Mouse (Mus musculus) heart, embryonic 11.5 days (tissue): Measurements from ENCODE around the gene Sorcs2. TPM values are rescaled to one million over a fixed set of nuclear protein-coding genes. Genes with fewer than 3 reads are reported as not detected.

ENCODE experiments used
- ATAC-seq: fragments of 200-750 bp; cut with Nextera tagmentation; replicated peaks from 2 replicates; pipeline ENCODE4 v1.8.0; 2017; ENCODE audit warnings: moderate library complexity; ENCODE audit not compliant: insufficient number of reproducible peaks, low FRiP score, low TSS enrichment
- H3K27ac ChIP-seq: fragments of 300-500 bp; sonication (generic); 2 replicates; pipeline ENCODE4 v1.5.1; 2014; ENCODE audit warnings: mild to moderate bottlenecking, low read depth, low read length
- H3K27me3 ChIP-seq: fragments of 300-500 bp; sonication (generic); 2 replicates; pipeline ENCODE4 v1.6.1; 2014; ENCODE audit warnings: mild to moderate bottlenecking, low read length, mixed read lengths; ENCODE audit not compliant: control insufficient read depth, insufficient read depth
- H3K36me3 ChIP-seq: fragments of 300-500 bp; sonication (generic); 2 replicates; pipeline ENCODE4 v1.6.1; 2014; ENCODE audit warnings: mild to moderate bottlenecking, low read length, moderate library complexity, mixed read lengths; ENCODE audit not compliant: control insufficient read depth, insufficient read depth
- H3K4me1 ChIP-seq: fragments of 300-500 bp; sonication (generic); 2 replicates; pipeline ENCODE4 v1.6.1; 2014; ENCODE audit warnings: low read length; ENCODE audit not compliant: control insufficient read depth, insufficient read depth
- H3K4me2 ChIP-seq: fragments of 300-500 bp; sonication (generic); 2 replicates; pipeline ENCODE4 v1.6.1; 2014; ENCODE audit warnings: mild to moderate bottlenecking, moderate library complexity
- H3K4me3 ChIP-seq: fragments of 300-500 bp; sonication (generic); 2 replicates; pipeline ENCODE4 v1.5.1; 2014; ENCODE audit warnings: low read depth, low read length
- H3K9ac ChIP-seq: fragments of 300-500 bp; sonication (generic); 2 replicates; pipeline ENCODE4 v1.6.1; 2014; ENCODE audit warnings: mild to moderate bottlenecking, low read depth, low read length, moderate library complexity
- H3K9me3 ChIP-seq: fragments of 300-500 bp; sonication (generic); replicated peaks from 2 replicates; pipeline ENCODE4 v1.6.1; 2016; ENCODE audit warnings: low read length; ENCODE audit not compliant: control insufficient read depth
- WGBS: fragments of 180-500 bp; shearing (Covaris S2); extraction: QIAGEN DNeasy Blood & Tissue Kit; methylation state at CpG from one replicate; pipeline ENCODE4 v1.1.7; 2014; ENCODE audit not compliant: insufficient replicate concordance; 5-methylcytosine and 5-hydroxymethylcytosine counted together
- microRNA-seq: library from miRNA; unstranded; fragments of <30 nt; microRNA quantifications from one replicate; pipeline ENCODE4, GENCODE M21; 2016; ENCODE audit warnings: borderline number of aligned reads
- polyA plus RNA-seq: library from polyadenylated mRNA; unstranded; fragments of >200 nt; fragmentation: Nextera tagmentation; extraction: Ambion mirVana; gene quantifications from 2 replicates; pipeline ENCODE4 v1.2.1, GENCODE M21; 2014

Sorcs2 gene
- polyA plus RNA-seq, 1 experiment from 2014 or later: 7.3 TPM

DNA sequence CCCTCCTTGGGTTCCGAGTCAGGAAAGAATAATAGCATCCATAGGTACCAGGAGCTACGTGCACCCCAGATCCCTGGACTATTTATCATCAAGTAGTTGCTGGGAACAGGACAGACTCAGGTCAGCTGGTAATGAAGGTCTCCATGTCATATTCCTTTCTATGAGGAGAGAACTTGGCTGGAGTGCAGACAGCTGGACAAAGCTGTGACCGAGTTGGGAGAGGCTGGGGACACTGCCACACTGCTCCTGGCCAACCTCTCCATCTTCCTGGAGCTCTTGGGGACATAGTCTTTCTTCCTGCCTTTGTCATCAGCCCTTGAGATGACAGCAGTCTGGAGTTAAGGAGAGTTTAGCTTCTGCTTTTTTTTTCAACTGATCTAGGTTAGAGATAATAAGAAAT lies 428.1 kb downstream of the Sorcs2 start:
- 82% methylated on average over 3 of the region's 3 CpGs for WGBS

More for the DNA sequence above, 428.1 kb downstream of the Sorcs2 start:
- peaks cover 28% of the 10 kb centered on the region; the same call in 1 of the 2 replicates for H3K36me3 ChIP-seq
- H3K4me2 ChIP-seq: no peak overlapping the region
- no peak overlapping the region for H3K9ac ChIP-seq
- no peaks in the 10 kb centered on the region for H3K9me3 ChIP-seq
- no peaks in the 10 kb centered on the region for H3K27me3 ChIP-seq
- no peak overlapping the region for H3K27ac ChIP-seq
- no peak for ATAC-seq
- H3K4me1 ChIP-seq: peaks cover 21% of the 10 kb centered on the region
- H3K4me3 ChIP-seq: no peak overlapping the region

Small RNA genes within 50 kb of the gene (microRNA-seq; reads per million reads assigned to microRNA genes)
- 90.5 reads per million, percentile 63 among the genes with 10 or more reads in this experiment for gene Mir7689

Other genes with a start within 250 kb of the Sorcs2 start
- gene Psapl1, start 194.1 kb downstream of the Sorcs2 start, polyA plus RNA-seq: 0.21 TPM in 1 of 2 replicates, not detected in the other
- gene Grpel1, start 66.9 kb upstream of the Sorcs2 start, polyA plus RNA-seq: 63.8 and 68.1 TPM in 2 replicates
- gene Tada2b, start 86.1 kb upstream of the Sorcs2 start, polyA plus RNA-seq: 2.8 and 3.3 TPM in 2 replicates
- 0.25 and 0.44 TPM in 2 replicates for gene Ccdc96, start 86.4 kb upstream of the Sorcs2 start, polyA plus RNA-seq
- gene Tbc1d14, start 195.1 kb upstream of the Sorcs2 start, polyA plus RNA-seq: 19.8 and 22.6 TPM in 2 replicates